Mouse (Mus musculus): ENCODE data around the gene Kctd12.

Kctd12 gene

DNA sequence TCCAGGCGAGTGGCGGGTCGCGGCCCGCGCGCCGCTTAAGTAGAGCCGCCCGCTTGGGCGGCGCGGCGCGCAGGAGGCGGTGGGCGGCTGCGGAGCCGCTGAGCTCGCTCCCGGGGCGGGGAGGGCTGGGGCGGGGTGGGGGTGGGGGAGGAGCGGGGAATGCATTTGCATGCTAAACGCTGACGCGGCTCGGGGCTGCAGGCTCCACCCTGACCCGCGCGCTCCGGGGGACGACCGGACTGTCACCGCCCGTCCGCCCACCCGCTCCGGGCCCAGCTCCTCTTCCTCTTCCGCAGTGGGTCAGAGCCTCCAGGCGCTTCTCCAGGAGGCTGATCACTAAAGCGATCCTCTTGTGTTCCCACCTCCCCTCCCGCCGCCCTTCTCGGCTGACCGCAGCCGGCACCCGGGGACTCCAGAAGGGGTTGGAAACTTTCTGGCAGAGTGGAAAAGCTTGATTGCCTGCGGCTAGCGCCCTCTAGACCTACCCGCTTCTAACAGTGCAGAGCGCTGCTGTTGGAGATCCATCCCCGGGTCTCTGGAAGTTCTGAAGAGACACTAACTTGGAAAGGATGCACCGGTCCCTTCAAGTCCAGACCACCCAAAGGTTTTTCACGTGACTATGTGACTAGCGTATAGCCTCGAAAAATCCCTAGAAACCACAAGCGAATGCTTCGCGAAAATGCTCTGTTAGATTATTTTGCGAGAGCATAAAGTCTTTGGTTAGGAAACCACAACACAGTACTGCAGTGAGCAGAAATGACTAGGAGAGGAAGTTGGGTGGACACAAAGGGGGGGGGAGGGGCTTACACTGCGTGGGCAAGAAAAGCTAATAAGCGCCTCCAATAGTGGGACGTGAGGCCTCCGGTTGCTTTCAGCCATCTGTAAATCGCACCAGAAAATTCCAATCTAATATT, at the start of gene Kctd12:
TSS of gene Kctd12 (minus strand) at position 11 of the 914 bp plus-strand sequence.
- DNase-seq (ENCODE audit: extremely low read depth, insufficient read length, low spot score) = no peak

DNA sequence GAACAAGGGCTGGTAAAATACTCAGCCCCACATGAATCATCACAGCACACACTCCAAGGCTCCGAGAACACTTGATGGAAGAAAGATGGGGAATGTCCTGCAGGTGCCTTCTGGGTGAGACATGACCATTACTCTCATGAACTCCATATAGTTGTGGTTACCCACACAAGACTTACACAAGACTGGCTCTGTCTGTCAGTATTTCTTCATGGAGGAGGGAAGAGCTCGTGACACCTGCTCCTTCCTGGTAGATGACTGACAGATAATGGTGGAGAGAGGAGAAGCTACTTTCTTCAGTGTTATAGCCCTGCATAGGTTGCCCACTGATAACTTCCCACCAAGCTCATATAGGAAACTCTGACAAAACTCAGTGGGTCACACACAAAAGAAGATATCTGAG, 46.8 kb upstream of the Kctd12 start:
- DNase-seq (ENCODE audit: extremely low read depth, insufficient read length, low spot score) = no peak

DNA sequence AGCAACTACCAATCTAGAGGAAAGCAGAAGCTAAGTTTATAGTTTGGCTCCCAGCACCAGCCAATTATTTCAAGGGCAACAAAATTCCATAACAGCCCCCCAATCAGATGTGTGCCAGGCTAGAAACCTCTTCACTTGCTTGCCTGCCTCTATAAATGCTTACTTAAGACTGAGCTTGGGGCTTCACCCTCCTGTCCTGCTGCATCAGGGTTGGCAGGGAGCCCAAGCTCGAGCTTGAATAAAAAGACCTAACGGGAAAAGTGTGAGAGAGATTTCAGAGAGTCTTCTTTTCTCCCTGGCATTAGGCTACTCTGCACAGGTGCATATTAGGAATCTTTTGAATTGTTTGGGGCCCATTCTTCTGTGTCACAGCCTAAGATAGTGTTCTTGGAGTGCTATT, 37.6 kb upstream of the Kctd12 start:
- DNase-seq (ENCODE audit: extremely low read depth, insufficient read length, low spot score) = no peak

GRCm38 (mm10) chr14:103017009-103017408, 34.6 kb upstream of the Kctd12 start:
- no peak for DNase-seq (ENCODE audit: extremely low read depth, insufficient read length, low spot score)

DNA sequence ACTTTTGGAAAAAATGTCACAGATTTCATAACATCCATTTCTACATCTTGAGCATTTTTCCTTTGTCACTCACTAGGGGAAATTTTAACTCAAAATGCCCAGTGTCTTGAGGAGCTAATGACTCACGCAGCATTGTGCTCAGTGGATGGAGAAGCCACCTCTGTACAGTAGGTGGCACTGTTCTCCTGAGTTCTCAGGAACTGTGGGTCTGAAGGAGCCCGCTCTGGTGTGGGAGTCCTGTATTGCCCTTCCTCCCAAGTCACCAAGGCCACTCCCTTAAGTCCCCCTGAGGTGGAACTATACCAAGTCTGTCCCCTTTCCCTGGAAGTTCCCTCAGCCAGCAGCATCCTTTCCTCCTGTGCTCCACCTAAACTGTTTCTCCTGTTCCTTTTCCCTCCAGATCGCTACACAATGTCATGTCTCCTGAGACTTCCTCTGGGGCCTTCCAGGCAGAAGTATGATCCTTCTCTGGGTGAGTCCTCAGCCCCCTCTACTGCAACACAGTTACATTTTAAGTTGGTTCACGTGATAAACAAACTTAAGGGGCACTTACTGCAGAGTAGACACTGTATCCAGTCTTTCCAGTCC, 30.2 kb upstream of the Kctd12 start:
- no peak for DNase-seq (ENCODE audit: extremely low read depth, insufficient read length, low spot score)

DNA sequence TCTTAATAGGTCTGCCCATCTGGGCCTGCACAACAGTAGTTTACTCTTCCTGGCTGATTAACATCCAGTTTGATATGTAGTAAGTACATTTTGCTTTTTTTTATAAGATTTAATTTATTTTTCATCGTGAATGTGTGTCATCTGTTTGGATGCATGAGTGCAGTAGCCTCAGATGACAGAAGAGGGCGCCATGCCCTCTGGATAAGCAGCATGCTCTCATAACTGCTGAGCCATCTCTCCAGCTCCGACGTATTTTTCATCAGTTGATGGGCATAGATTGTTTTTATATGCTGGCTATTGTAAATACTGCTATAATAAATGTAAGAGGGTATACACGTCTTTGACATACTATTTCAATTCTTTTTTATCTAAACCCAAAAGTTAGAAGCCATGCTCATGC, 29.3 kb upstream of the Kctd12 start:
- DNase-seq (ENCODE audit: extremely low read depth, insufficient read length, low spot score) = no peak

DNA sequence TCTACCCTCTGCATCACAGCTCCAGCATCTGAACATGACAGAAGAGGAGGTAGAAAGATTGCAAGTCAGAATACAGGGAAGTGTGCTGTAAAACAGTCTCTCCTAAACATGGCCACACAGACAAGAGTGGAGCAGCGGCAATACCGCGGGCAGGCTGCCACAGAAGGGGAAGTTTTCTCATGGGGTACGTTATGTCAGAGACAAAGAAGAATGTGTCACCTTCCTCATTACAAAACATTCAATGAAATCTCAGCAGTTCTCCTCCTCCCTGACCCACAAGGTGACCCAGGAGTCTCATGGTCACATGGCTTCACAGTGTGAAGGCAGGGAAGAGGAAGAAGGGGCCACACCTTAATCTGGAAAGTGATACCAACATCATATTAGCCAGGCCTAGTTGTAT, 25.3 kb upstream of the Kctd12 start:
- DNase-seq (ENCODE audit: extremely low read depth, insufficient read length, low spot score) = no peak

DNA sequence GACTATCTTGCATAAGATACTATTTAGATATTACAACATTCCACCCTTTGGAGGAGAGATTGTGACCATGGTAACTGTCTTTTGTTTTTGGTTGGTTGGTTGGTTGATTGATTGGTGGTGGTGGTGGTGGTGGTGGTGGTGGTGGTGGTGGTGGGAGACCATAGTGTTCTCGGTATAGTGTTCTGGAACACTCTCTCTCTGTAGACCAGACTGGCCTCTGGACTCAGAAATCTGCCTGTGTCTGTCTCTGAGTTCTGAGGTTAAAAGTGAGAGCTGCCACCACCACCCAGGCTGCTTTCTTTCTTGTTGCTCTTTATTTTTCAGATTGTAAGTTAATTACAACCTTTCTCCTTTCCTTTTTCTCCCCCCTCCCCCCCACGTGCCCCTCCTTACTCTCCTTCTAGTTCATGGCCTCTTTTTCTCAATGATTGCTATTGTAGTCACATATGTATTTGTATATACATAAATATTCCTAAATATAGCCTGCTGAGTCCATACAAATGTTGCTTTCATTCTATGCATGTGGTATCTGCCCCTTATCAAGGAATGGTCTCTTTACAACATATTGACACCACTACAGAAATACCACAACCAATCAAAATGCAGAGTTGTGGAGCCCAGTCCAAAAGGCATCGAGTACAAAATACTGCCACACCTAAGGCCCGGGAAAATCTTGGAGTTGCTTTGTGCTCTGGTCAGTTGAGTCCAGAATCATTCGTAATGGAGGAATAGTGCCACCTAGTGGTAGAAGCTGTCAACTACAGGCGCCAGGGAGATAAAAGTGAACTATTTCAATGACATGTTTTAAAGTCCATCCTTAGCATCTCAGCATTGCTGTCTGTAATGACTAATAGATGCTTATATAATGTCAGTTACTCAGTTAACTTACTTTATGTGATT, 12.5 kb upstream of the Kctd12 start:
- no peak for DNase-seq (ENCODE audit: extremely low read depth, insufficient read length, low spot score)

- no peak for DNase-seq (ENCODE audit: extremely low read depth, insufficient read length, low spot score)
Observed at GRCm38 (mm10) chr14:102990765-102991164, 8.3 kb upstream of the Kctd12 start.

DNA sequence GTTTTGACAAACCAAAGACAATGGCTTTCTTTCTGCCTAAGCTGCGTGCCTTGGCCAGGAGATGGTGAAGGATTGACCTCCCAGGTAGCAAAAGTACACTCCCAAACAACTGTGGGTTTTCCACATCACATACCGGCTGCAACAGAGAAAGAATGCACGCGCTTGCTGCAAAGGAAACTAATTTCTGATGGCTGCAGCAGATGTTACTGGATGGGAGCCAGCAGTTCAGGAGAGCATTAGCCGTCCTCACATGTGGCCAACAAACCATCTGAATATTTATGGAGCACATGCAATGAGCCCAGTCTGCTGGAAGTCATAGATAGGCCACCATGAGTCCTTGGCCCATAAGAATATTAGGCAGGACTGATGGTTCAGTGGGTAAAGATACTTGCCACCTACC, 7.4 kb upstream of the Kctd12 start:
- DNase-seq (ENCODE audit: extremely low read depth, insufficient read length, low spot score) = no peak

GRCm38 (mm10) chr14:102989254-102989653, 6.8 kb upstream of the Kctd12 start:
- no peak for DNase-seq (ENCODE audit: extremely low read depth, insufficient read length, low spot score)

DNA sequence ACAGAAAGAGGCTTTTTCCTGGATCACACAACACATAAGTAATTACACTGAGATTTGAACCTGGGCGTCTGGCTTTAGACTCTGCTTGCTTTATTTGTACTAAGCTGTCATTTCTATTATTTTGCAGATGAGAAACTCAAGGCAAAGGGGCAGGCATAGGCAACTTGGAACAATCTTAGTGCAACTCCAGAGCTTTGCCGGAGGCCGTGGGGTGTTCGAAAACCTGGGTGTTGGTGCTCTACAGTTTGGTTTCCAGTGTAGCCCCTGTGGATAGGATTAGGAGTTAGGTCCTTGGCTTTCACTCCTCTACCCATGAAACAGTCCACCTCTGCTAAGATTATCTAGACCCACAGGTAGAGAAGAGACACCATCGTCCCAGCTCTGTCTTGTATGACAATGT, 5.2 kb upstream of the Kctd12 start:
- DNase-seq (ENCODE audit: extremely low read depth, insufficient read length, low spot score) = no peak

DNA sequence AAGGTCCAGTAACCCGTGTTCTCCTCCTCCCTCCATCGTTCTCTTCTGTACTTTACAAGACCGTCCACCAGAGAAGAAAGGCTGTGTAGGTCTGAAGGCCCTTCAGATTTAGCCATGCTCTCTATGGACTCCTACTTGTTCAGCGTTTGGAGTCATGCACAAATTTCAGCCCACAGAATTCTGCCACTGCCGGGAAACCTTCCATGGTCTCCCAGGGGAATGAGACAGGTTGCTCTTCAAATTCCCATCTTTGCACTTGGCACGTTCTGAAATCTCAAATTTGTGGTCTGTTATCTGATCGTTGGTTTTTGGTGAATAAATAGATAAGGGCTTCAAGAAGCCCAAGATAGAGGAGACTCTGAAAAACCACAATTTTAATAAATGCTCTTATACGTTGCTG, 1.2 kb upstream of the Kctd12 start:
- DNase-seq (ENCODE audit: extremely low read depth, insufficient read length, low spot score) = no peak

DNA sequence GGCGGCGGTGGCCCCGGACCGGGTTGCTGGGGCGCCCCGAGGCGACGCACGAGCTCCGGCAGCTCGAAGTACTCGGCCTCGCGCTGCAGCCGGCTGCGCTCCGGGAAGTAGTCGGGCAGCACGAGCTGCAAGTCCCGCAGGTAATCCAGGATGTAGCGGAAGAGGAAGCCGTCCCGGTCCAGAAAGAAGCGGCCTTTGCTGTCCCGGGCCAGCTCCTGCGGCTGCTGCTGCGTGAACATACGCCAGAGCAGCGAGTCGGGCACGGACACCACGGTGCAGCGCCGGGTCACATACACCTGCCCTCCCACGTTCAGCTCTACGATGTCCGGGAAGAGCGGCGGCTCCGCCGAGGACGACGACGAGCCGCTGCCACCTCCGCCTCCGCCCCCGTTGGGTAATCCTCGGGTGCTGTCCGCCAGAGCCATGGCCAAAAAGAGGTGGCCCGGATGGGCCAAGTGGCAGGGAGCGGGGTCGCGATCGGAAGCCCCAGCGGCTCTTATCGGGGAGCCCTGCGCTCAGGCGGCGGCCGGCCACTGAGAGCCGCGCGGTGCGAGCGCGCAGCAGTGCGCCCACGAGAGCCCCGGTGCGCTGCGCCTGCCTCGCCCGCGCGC, 316 bp downstream of the Kctd12 start:
- no peak for DNase-seq (ENCODE audit: extremely low read depth, insufficient read length, low spot score)

DNA sequence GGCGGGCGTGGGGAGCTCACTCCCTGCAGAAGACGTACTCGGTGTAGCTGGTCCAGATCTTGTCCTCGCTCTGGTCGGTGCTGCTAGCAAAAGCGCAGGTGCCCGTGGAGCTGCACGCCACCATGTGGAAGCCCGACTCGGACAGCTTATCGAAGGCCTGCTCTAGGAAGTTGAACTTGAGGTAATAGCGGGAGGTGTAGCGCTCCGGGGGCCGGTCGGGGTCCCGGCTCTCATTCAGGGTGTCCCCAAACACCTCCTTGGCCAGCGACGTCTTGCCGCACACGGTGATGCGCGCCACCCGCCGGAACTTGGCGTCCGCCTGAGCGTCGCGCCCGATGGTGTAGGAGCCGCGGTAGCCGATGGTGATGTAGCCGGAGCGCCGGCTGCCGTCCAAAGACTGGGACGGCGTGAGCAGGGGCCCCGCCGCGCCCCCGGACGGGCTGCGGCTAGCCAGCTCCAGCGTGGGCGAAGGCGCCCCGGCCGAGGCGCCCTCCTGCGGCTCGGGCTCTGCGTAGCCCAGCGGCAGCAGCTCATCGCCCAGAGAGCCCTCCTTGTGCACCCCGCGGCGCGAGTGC, 909 bp downstream of the Kctd12 start:
- no peak for DNase-seq (ENCODE audit: extremely low read depth, insufficient read length, low spot score)

GRCm38 (mm10) chr14:102980986-102981385, 1.5 kb downstream of the Kctd12 start:
- DNase-seq (ENCODE audit: extremely low read depth, insufficient read length, low spot score) = no peak

DNA sequence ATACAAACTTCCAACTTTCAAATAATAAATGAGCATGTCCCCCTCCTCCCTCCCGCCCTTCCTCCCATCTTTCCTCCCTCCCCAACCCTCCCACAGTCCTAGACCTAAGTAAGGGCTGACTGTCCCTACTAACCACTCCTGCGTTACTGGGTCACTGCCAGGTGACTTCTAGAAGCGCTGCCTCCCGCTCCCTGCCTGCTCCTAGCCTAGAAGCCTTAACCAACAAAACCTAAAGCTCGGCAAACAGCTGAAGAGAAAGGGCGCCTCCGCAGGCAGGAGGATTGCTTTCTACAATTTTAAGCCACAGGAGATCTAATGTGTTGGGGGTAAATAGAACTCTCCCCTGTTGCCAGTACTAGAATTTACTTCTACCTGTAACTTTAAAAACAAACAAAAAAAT, 2.0 kb downstream of the Kctd12 start:
- no peak for DNase-seq (ENCODE audit: extremely low read depth, insufficient read length, low spot score)

GRCm38 (mm10) chr14:102979831-102980230, 2.6 kb downstream of the Kctd12 start:
- no peak for DNase-seq (ENCODE audit: extremely low read depth, insufficient read length, low spot score)

DNA sequence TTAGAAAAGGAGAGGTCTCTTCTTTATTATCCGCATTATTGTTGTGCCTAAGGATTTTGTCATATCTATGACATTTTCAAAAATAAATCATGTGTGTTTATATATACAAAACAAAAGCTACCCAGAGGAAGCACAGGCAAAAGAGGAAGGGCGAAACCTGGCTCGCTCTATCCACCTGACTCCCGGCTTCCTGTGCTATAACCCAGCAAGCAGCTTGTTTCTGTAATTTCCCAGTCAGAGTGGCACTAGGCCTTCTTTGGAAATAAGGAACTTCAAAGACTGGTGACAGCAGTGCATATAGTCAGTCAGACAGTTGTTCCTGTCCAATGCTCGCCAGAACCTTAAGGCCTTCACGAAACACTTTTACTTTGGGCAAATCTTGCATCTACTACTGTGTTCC, 6.6 kb downstream of the Kctd12 start:
- no peak for DNase-seq (ENCODE audit: extremely low read depth, insufficient read length, low spot score)

GRCm38 (mm10) chr14:102968824-102969223, 13.6 kb downstream of the Kctd12 start:
- DNase-seq (ENCODE audit: extremely low read depth, insufficient read length, low spot score) = no peak

DNA sequence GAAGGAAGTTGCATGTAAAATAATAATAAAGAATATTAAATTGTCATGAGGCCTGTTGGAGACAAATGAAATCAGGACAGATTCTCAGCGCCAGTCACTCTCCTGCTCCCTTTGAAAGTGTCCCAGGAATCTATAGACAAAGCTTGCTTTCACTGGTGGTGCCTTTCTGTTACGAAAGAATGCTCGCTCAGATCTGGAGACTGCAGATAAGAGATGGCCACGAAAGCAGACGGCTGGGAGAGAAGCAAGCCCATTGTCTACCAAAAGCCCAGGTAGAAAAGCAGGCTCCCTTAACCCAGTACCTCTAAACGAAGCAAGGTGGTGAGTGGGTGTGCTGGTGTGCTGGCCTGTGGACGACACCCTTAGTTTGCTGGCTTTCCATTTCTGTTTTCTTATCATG, 16.2 kb downstream of the Kctd12 start:
- no peak for DNase-seq (ENCODE audit: extremely low read depth, insufficient read length, low spot score)

Data from 3134 (cell line).